Mouse (Mus musculus) ES-Bruce4 (cell line): ENCODE data around the gene Rps6ka2.

ENCODE experiments used
- CTCF ChIP-seq: IDR thresholded peaks from one replicate; pipeline ENCODE4 v1.8.1; 2011; ENCODE audit warnings: low read depth, low read length
- EP300 ChIP-seq: IDR thresholded peaks from 2 replicates; pipeline ENCODE4 v1.6.1; 2011; ENCODE audit warnings: low read depth, low read length; ENCODE audit not compliant: insufficient read depth
- POLR2A ChIP-seq: IDR thresholded peaks from one replicate; pipeline ENCODE4 v1.8.1; 2011; ENCODE audit warnings: low read length; ENCODE audit not compliant: insufficient read depth

DNA sequence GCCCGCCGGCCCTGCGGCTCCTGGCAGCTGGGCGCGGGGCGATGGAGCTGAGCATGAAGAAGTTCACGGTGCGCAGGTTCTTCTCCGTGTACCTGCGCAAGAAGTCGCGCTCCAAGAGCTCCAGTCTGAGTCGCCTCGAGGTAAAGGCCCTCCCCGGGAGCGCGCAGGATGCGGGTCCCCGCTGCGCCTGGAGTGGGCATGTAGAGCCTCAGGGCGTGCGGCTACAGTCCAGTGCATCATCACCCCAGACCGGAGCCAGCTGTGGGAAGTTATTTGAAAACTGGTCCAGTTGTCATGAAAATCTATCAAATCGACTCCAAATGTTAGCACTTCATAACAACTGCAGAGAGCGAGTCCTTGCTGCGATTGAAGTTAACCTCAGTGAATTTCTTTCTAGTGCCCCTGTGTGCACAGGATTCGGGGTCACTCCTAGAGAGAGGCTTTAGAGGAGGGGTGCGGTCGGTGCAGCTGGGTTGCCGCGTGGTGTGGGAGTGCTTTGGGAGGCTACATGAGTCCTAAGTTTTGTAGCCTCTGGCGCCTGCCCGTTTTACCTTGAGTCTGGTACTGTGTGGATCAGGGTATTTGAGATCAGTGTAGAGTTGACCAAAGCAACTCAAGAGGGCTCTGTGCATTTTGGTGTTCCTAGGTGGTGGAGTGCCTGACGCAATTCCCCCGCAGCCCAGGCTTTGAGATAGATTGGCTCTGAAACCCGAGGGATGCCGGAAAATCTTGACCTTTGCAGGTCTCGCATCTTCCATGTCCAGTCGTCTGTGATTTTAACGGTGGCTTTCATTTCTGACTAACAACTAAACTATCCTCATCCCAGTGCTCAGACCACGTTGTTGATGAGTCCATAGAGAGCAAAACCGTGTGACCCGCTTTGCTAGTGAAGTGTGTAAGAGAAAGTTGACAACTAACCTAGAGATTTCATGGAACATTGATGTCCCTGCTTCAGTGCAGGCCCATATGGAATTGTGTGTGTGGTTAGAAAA, 685 bp downstream of the Rps6ka2 start:
- no peak for TF ChIP-seq EP300
- TF ChIP-seq CTCF: no peak
- no peak for TF ChIP-seq POLR2A
